Mouse (Mus musculus) cerebellum, adult 9-10 months (tissue): ENCODE data around the gene Per2.

Experiments used
- DNase-seq: peaks from one replicate; pipeline ENCODE4 v3.0.0; 2022

Gene Per2

DNA sequence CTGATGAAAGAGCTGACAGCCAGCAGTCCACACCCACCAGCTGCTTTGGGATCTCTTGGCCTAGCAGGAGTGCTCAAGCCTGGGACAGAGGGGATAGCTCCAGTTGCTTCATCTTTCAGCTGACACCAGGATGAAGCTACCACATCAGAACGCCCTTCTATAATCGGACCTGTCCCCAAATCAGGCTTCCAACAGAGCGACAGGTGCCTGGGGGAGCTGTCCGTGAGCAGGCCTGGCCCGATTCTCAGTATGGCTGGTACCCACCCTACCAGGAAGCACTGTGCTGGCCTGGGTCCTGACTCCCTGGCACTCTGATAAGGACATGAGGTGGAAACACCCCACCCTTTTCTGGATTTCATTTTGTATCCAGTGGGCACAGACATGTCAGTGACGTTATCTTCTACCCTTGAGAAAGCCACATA is 85.7 kb downstream of the Per2 start:
- DNase-seq, result no peak

DNA sequence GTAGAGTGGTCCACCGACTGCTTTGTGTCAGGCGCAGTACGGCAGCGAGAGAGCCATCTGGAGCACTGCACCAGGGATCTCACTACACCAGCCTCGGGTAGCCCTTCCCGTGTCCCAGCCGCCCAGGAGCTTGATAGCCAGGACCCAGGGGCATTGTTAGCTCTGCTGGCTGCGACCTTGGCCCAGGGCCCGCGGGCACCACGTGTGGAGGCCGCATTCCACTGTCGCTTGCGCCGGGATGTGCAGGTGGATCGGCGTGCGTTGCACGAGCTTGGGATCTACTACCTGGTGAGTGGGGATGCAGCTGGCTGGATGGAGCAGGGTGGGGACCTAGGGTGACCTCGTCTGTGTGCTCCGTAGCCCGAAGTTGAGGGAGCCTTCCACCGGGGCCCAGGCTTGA is 89.1 kb downstream of the Per2 start:
- no peak for DNase-seq

DNA sequence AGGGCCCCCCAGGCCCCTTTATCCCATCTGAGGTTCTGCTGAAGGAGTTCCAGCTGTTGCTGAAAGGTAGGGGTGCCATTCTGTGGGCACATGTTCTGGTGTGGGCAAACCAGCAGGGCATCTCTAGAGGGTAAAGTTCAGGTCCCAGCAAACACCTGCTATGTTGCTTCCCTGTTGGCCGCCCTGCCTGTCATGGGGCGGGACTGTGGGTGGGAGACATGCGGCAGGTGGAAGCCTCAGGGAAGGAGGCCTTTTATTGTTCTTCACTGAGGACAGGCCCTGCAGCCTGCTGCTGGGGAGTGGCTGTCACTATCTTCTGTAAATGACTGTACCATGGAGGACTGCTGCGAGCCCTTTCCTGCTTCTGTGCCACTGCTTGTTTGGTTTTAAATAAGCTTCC is 89.7 kb downstream of the Per2 start:
- DNase-seq, result no peak

DNA sequence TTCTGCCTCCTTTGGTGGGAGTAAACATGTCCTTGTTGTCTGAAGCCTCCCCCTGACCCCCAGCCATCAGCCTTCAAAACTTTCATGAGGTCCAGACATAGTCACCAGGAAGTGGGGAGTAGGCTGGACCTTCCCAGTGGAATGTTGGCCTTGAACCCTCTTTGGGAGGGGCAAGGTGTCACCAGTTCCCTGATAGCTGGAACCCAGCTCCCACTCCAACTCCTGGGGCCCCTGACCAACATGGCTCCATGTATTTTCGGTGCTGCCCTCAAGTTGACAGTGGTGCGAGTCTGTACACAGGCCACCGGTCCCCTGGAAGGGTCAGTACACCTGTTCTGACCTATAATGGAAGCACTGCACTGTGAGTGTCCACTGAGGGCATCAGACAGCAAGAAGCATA is 91.8 kb downstream of the Per2 start:
- no peak for DNase-seq

DNA sequence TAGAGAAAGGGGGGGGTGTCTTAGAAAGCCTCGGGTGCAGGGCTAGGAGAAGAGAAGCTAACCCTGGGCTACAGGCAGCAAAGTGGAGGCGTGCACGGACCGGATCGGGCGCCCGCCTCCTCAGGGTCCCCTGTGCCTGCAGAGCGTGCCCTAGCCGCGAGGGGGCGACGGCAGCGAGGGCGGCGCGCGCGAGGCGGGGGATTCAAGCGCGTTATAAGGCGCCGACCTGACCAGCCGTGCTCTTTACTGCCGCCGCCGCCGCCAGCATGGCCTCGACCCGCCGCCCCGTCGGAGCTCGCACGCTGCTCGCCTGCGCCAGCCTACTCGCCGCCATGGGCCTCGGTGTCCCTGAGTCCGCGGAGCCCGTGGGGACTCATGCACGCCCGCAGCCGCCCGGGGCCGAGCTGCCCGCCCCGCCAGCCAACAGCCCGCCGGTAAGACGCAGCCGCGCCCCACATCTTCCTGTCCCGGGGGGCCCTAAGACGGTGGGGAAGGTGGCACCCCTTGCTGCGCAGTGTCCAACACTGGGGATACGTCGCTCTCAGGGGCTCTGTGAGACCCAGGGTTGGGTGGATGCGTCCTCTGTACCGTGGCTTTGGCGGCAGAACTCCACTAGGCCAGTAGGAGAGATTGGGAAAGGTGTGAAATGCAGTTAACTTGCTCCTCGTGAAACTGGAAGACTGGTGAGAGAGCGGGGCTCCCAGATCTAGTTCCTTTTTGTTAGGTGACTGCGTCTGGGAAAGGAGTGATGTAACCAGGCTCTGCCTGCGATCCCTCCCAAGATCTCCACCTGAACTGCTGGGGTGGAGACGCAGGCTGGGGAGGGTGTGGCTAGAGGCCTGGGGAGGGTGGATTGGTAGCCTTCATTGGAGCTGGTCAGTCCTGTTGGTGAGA is 92.7 kb downstream of the Per2 start, which contains the start of gene Erfe:
Gene Erfe (plus strand): TSS at position 216 of the 894 bp plus-strand sequence.
- no peak for DNase-seq
